Mouse (Mus musculus) ES-CJ7 (cell line): ENCODE results near the gene Smad3.

Source experiments
- DNase-seq: peaks from one replicate; pipeline ENCODE4 v3.0.0; 2011; ENCODE audit warnings: low read depth, low spot score

Gene Smad3

DNA sequence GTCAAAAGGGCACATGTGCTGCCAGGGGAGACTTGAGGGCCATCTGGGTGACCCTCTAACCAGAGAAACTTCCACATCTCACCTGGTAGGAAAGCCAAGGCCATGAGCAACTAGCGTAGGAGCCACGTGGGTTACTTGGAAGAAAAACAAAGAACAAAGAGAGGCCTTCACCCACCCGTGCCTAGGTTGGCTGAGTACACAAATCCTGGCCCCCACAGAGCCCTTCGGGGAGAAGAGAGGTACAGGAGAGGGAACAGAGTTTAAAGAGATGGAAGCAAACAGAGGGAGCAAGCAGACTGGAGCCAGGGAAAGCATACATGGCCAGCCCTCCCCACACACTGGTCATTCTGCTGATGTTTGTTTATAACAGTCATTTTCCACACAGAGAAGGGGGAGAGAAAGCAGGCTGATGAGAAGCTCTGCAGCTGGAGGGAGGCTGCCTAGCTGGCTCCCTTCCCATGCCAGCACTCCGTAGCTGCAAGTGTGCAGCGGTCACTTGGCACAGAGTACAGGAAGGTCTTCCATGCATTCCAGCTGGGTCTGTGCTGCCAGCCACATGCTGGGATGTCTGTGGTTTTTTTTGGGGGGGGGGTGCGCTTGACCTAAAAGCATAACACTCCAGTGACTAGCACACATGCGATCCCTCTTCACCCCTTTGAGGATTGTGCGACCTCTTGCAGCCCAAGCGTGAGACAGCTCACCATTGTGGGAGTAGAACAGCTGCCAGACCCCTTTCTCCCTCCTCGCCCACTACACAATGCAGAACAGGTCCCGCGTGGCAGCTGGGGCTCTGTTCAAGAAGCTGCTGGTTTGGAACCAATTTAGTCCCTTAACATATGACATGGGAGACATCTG, 92.8 kb downstream of the Smad3 start:
- no peak for DNase-seq

DNA sequence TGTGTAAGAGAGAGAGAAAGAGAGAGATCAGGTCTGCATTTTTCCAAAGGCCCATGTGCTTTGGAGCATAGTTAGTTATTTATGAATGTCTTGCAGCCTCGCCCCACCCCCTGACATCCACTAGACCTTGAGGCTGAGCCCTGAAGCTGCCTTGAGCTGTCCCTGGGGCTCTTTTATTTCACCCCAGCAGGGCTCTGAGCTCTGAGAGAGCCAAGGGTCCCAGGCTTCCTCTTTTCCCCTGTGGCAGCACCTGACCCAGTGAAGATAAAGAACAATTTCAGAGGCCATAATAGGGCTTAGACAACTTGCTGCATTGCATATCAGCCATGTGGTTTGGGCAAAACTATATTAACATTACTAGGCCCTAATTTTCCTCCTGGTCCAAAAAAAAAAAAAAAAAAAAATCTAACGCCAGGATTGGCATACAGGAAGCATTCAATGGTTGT, 93.5 kb downstream of the Smad3 start:
- DNase-seq = no peak

DNA sequence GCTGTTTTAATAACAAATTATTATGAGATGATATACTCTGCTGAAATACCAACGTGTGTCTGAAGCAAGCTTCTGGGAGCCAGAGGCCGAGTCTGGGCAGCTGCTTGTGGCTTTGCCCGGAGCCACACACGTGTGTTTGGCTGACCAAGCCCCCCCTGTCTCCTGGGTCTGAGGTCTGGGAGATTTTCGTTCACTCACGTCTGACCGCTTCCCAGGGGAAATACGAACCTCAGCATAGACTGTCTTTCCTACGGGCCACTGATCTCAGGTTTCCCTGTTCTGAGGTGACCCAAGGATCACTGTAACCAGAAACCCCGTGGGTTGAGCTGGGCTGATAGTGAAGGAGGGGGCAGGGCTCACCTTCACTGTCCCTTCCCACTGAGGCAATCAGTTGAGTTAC, 94.6 kb downstream of the Smad3 start:
- DNase-seq = no peak

DNA sequence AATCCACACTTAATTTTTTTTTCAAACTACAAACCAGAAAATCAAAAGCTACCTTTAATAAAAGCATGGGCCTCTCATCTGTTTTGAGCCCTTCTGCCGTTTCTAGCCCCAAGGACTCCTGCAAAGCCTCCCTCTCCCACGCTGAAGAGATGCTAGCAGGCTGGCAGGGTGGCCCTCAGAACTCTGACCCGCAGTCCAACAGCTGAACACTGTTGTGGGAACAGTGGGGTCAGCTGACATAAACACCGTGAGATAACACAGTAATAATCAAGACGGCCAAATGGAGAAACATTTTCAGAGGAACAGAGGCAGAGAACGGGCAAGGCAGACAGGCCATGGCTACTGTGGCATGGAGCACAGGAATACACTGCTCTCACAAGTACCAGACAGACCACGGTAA, 95.0 kb downstream of the Smad3 start:
- no peak for DNase-seq

DNA sequence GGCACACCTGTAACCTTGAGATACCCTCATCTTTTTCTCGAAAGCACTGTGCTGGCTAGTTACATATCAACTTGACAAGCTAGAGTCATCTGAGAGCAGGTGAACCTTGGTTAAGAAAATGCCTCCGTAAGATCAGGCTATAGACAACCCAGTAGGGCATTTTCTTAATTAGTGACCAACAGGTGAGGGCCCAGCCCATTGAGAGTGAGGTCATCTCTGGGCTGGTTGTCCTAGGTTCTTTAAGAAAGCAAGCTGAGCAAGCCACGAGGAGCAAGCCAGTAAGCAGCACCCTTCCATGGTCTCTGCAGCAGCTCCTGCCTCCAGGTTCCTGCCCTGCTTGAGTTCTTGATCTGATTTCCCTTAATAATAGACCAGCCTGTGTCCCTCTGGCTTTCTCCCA, 97.1 kb downstream of the Smad3 start:
- DNase-seq = no peak

DNA sequence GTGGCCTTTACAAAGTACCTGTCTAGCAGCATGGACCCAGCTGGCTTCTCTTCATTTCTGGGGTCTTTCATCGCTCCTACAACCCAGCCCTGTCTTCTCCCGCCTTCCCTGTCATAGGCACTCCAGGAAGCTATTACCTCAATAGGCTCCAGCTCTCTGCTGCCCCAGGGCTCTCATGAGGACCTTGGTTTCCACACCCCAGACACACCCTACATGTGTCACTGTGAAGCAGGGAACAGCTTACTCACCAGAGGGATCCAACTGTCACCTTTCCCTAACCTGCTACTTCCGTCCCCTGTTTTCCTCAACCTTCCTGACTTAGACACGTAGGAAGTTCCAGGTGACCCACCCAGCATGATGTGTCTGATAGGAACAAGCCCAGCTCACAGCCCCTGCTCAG, 97.7 kb downstream of the Smad3 start:
- no peak for DNase-seq

DNA sequence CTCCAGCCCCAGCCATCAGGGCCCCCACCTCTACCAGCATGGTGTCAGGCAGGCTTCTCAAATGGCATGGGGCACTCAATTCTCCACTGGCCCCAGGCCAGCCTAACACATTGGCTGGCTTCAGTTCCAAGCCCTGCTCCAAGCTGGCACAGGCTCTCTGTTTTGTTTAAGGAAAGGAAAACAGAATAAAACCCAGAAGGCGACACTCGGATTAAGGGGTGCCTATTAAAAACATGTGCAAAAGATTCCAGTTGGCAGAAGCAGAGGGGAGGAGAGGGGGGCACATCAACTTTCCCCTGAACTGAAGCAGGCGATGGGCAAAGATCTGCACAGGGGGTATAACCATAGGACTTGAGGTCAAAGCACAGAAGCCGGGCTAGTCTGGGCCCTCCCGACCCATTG, 98.8 kb downstream of the Smad3 start:
- DNase-seq = no peak

DNA sequence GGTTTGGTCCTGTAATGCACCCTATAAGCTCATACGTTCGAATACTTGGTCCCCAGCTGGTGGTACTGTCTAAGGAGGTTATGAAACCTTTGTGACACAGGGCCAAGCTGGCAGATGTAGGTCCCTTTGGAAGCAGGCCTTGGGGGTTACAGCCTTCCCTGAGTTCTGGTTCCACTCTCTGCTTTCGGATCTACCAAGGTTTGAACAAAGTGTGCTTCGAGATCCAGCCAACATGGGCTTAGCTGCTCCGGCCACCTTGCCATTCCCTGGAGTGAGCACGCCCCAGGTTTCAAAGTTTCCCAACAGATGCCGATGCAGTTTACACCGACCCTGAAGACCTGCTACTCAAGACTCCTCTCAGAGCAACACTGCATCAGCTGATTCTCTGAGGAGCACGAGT, 99.4 kb downstream of the Smad3 start:
- no peak for DNase-seq

DNA sequence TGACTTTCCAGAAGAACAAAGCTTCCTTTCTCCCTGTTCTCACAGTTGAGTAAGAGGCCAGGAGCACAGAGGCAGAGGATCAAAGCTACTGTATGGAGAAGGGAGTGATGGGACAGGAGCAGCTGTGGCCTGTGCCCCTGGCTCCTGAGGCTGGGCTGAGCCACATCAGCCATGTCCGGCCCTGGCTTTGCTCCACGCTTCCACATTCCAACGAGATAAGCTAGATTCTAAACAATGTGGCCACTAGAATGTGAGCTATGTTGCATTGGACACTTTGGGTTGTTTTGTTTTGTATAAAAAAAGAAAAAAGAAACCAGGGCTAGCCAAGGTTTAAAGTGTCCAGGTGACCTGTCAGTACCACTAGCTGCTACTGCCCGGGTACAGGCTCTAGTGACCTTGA, 100.6 kb downstream of the Smad3 start:
- DNase-seq = no peak

DNA sequence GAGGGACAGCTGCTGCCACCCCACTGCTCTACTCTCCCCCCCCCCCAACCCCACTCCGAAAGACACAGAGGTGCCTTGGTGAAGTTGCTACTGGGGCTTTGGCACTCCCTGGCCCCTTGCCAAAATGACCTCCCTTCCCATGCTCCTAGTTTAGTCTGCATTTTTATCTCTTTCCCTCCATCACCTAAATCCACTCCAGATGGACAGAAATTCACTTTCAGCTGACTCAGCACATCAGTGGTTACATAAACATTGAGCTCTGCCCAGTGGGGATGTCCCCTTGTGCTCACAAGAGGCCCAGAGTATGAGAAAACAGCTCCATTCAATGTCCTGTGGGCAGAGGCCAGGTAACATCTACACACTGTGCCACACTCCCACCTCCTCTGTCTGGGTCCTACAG, 102.7 kb downstream of the Smad3 start:
- no peak for DNase-seq

DNA sequence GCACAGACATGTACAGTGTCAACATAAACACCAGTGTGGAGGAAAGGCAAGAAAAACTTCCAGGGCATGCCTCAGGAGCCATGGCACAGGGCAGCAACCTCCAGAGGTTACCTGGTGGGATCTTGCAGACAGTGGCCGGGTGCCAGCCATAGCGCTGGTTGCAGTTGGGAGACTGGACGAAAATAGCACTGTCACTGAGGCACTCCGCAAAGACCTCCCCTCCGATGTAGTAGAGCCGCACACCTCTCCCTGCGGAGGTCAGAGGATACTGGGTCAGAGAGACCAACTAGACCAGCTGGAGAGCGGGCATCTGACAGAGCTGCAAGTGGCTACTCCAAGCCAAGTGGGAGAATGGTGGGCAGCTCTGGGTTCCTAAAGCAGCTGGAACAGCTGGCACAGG, 103.2 kb downstream of the Smad3 start:
- no peak for DNase-seq

DNA sequence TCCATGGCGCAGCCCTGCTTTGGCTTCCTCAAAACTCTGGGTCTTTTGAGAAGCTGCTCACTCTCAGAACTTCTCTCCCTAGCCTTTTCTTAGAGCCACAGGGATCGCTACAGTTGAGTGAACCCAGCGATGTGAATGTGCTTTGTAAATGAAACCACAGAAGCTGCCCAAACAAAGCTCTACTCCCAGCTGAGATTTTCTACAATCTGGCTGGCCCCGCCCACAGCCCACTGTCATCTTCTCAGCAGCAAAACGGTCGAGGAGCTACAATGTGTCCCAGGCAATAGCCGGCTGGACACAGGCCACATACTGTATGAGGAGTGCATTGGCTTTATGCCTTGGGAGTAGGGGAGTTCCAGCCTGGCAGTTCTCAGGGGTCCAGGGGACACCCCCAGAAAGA, 104.1 kb downstream of the Smad3 start:
- no peak for DNase-seq

DNA sequence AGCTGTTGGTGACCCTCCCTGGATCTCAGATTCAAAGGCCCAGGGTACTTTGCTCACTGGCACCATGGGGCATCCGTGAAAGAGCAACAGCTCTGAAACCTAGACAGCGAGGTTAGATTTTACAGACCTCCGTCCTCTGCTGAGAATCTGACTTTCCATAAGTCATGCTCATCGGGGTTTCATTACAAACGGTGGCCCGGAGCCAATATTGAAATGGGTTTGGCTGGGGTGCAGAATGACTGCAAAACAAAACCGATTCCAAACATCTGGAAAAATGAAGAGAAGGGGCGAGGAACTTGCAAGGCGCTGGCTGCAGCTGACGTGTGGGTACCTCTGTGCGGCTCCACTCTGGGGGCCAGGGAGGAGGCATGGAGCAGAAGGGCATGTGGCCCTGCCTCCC, 106.2 kb downstream of the Smad3 start:
- no peak for DNase-seq

DNA sequence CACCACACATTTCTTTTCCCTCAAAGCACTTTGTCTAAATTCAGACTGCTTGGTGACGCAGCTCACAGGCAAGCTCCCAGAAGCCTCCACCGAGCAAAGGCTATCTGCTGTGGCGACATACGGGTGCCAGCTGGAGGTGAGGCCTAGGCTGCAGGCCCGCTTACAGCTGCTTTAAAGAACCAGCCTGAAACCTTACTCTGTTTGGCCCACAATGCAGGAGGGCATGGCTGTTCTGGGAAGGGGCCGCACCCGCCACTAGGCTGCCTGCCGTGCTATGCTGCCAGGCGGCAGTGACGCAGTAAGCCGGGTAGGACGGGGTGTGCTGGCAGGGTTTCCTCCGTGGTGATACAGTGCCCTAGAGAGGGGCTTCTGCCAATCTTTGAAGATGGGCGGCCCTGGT, 106.9 kb downstream of the Smad3 start:
- peak; percentile 18 for DNase-seq

DNA sequence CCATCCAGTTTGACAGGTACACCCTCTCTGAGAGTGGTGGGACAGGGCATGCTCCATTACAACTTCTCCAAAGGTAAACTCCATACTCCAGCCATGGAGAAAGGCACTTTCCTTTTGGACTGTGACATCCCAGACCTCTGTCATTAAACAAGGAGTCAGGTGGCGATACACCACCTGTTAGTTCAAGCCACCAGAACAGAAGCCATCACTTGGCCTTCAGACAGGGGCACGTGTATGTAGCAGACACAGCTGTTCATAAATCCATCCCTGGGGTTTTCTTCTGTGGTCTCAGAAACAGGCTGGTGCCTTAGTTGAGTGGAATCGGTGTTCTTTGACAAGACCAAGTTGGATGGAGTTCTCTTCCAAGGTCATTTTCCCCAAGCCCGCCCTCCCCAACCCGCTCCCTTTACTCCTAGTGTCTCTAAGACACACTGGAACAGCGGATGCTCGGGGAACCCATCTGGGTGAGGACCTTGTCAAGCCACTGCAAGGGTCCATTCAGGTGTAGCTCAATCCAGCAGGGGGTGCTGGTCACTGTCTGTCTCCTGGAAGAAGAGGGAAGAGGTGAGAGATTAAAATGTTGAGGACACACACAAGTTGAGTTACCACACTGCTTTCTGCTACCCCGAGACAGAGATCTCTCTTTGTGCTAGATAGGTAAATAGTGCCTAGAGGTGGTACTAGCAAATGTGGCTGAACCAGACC, 107.8 kb downstream of the Smad3 start:
- DNase-seq = peak; percentile 46

DNA sequence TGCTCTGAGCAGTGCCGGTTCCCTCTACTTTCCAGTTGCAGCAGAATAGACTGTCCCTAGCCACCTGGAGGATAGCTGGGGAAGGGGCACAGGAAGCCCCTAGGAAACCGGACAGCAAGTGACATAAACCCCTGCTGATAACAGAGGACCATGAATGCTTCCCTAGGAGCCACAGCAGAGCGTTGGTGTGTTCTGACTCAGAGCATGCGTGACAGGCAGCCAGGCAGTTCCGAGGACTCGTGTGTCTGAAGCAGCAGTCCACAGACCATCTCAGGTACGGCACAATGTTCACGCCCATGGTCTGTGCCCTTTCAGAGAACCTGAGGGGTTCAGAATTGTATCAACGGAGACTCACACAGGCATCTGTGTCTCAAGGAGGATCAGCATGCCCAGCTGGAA, 109.3 kb downstream of the Smad3 start:
- no peak for DNase-seq

DNA sequence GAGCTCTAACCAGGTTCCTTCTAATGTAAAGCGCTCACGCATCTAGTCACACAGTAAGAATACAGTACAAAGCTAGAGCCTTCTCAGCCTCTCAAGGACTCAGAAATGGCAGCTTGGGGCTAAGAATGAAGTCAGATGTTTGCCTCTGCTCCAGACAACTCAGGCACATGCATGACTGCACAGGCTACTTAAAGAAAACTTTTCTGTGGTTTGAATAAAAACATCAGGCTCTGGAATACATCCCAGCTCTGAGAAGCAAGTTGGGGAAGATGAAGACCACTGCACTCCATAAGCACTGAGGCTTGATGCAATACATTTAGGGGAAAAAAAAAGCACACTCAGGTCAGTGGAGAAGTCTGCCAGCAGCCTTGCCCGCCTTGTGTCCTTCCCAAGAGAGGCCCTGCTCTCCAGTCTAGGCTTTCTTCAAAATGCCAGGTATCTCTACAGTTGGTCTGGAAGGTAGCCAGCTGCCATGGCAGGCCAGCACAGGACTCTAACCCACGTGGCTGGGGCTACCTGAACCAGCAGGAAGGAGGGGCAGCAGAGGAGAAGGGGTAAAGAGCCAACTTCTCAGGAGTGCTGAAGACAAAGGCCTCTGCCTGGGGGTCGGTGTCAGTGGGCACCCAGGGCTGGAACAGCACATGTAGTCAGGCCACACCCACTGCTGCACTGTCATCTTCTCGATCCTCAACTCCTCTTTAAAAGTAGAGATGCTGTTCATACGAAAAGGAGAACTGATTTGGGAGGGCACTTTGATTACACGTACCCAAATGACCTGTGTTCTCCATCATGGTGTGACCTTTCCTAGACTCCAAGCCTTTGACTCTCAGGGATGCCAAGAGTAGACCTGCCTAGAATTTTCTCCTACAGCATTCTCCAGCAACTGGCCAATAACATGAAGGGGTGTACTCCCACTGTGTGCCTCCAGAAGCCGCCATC, 109.9 kb downstream of the Smad3 start:
- no peak for DNase-seq

DNA sequence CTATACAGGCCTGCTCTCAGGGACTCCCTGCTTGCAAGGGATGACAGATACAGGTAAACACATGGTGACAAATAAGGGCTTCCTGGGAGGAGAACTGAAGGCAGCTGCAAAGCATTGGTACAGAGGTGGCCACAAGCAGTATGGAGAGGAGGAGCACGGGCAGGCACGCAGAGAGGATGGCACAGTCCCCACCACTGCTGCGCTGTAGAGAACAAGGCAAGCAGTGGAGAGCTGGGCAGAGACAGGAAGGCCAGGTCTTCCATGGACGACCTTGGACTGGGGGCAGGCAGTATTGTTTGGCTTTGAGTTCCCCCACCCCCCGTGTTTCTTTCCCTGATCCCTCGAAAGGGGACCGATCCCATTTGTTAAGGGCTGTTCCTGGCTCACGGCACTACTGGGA, 112.7 kb downstream of the Smad3 start:
- DNase-seq = no peak

DNA sequence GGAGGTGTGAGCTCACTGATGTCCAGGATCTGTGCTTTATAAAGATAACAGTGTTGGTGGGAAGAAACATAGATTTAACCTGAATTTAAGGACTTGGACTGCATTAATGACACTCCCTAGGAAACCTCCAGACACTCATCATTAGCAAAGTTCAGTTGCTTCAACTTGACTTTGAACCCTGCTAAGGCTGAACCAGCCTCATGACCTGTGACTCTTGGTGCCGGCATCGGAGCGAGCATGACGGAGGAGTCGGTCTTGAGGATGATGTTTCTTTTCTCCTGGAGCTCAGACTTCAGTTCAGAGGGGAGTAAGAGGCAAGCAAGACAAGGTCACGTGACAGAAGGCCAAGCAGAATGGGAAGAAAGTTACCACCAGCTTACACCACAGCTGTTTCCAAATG, 113.8 kb downstream of the Smad3 start:
- DNase-seq = no peak

DNA sequence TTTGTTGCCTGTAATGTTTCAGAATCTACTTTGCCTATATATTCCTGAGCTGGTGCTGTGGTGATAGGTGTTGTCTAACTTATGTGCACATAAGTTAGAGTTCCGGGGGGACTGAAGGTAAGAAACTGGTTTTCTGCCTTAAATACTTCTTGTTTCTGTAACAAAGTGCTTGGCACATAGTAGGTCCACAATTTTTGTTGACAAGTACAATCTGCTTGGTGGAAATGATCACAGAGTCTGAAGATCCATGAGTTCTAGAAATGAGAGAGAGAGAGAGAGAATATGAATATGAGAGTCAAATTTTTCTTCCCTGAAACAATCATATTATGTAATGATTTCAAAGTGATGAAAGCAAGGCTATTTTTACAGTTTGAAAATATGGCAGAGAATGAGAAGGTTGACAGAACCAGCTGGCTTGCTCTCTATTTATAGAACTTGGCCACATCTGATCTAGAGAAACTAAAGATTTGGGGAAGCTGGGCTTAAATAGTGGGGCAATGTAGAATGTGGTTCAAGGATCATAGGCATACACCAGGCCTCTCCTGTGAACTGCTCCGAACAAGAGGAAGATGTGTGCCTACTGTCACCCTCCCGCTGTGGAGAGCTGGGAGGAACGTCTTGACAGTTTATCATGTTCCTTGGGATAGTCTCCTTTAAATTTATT, 115.7 kb downstream of the Smad3 start:
- DNase-seq = no peak

DNA sequence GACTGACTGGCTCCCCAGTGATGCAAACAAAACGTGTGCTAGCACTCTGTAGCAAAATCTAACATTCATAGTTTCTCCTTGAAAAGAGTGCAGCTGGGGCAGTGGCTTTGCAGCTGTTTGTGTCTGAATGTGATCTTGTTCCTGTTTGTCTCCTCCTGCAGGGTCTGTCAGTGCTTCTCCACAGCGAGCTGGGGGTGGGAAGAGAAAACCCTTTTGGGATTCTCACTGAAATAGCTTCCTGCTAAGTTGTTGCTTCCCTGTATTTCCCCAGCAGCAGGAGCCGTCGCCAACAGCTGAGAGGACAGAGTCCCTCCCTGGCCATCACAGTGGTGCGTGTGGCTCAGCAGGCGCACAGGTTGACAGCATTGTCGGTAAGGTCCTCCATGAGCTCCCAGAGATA, 121.7 kb downstream of the Smad3 start:
- DNase-seq = no peak

DNA sequence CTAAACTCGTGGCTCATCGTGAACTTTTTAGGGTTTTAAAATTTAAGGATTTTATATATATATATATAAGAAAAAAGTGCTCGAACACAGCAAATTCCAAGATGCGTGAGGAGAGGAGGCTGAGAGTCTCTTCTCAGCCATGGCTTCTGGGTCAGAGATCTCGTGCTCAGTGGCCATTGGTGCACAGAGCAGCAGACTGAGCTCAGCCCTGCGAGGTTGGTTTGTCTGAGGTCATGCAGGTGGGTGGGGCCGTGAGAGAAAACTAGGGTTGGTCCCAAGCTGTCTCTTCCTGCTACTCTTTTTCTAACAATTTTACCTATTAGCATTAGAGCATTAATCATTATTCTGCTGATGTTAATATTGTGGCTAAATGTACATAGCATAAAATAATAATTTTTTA, 124.5 kb downstream of the Smad3 start:
- DNase-seq = peak; percentile 32
